Mouse (Mus musculus) small intestine, adult 2 months (tissue): ENCODE results near the gene Prmt2.

Experiments used
- CTCF ChIP-seq: fragments of 200-500 bp; IDR thresholded peaks from 2 replicates; pipeline ENCODE4 v1.5.1; 2012; ENCODE audit warnings: low read depth, mild to moderate bottlenecking, control low read depth, inconsistent platforms, low read length, moderate library complexity, mixed read lengths; ENCODE audit not compliant: insufficient replicate concordance, insufficient read length; ENCODE audit errors: extremely low read depth
- POLR2A ChIP-seq: fragments of 200-500 bp; IDR thresholded peaks from 2 replicates; pipeline ENCODE4 v1.6.1; 2012; ENCODE audit warnings: low read depth, mild to moderate bottlenecking, control low read depth, inconsistent platforms, low read length, moderate library complexity

DNA sequence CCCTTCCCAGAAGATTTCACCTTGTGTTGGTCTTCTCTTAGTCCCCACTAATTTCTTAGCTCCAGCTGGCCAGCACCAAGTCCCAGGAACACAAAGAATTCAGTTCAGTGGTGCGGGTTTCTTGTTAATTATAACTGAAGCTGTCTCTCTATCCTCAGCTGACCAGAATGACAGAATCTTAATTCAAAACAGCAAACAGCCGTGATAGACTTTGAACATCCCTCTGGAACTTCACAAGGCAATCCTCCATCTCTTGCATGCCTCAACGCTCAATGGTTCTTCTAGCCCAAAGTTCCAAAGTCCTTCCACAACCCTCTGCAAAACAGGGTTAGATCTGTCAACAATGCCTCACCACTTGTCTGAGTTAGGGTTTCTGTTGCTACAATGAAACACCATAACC is 36.2 kb downstream of the Prmt2 start:
- TF ChIP-seq POLR2A, result no peak
- TF ChIP-seq CTCF, result no peak
